Mouse (Mus musculus): ENCODE measurements around the gene Camk1d.

GRCm38 (mm10) chr2:5674512-5674911, 39.8 kb downstream of the Camk1d start:
- TF ChIP-seq MAFK (IDR thresholded peaks at IDR 0.05; ENCODE audit: insufficient read depth, low read depth, low read length) (no peak), HCFC1 (IDR thresholded peaks at IDR 0.05; ENCODE audit: borderline replicate concordance, insufficient read depth, low read length) (no peak)
